Mouse (Mus musculus): ENCODE data around the gene Gcsh.

GRCm38 (mm10) chr8:116975066-116975465 is 18.3 kb downstream of the Gcsh start:
- TF ChIP-seq CTCF (IDR thresholded peaks at IDR 0.05; ENCODE audit: low read depth): no peak
- TF ChIP-seq EP300 (IDR thresholded peaks at IDR 0.05; ENCODE audit: low read depth): no peak
